Mouse (Mus musculus) lung, postnatal 0 days (tissue): ENCODE data around the gene Pdzrn3. TPM values are rescaled to one million over a fixed set of nuclear protein-coding genes. Genes with fewer than 3 reads are reported as not detected.

Source experiments
- ATAC-seq: fragments of 200-750 bp; cut with Nextera tagmentation; 2 replicates; pipeline ENCODE4 v1.8.0; 2017; ENCODE audit warnings: moderate library complexity
- DNase-seq: peaks from one replicate; pipeline ENCODE4 v3.0.0-alpha.2; 2016; ENCODE audit warnings: low spot score
- H3K27ac ChIP-seq: fragments of 300-500 bp; sonication (generic); 2 replicates; pipeline ENCODE4 v1.5.1; 2014; ENCODE audit warnings: antibody characterized with exemption, mild to moderate bottlenecking, low read length, mixed read lengths
- H3K27me3 ChIP-seq: fragments of 300-500 bp; sonication (generic); replicated peaks from 2 replicates; pipeline ENCODE4 v1.6.1; 2014; ENCODE audit warnings: low read length, mixed read lengths; ENCODE audit not compliant: insufficient read depth
- H3K36me3 ChIP-seq: fragments of 300-500 bp; sonication (generic); 2 replicates; pipeline ENCODE4 v1.6.1; 2014; ENCODE audit warnings: low read length, mixed read lengths; ENCODE audit not compliant: insufficient read depth
- H3K4me1 ChIP-seq: fragments of 300-500 bp; sonication (generic); 2 replicates; pipeline ENCODE4 v1.6.1; 2014; ENCODE audit warnings: antibody characterized with exemption, low read depth, low read length, mixed read lengths; ENCODE audit not compliant: insufficient read depth
- H3K4me2 ChIP-seq: fragments of 300-500 bp; sonication (generic); replicated peaks from 2 replicates; pipeline ENCODE4 v1.6.1; 2014; ENCODE audit warnings: low read depth, mild to moderate bottlenecking, low read length, moderate library complexity, mixed read lengths
- H3K4me3 ChIP-seq: fragments of 300-500 bp; sonication (generic); 2 replicates; pipeline ENCODE4 v1.5.1; 2014; ENCODE audit warnings: low read depth, low read length
- H3K9ac ChIP-seq: fragments of 300-500 bp; sonication (generic); replicated peaks from 2 replicates; pipeline ENCODE4 v1.6.1; 2014; ENCODE audit warnings: low read depth, mild to moderate bottlenecking
- H3K9me3 ChIP-seq: fragments of 300-500 bp; sonication (generic); 2 replicates; pipeline ENCODE4 v1.6.1; 2016; ENCODE audit warnings: low read length, mixed read lengths
- CTCF ChIP-seq: IDR thresholded peaks from 2 replicates; pipeline ENCODE4 v1.5.1; 2016; ENCODE audit warnings: antibody characterized with exemption, mild to moderate bottlenecking
- EP300 ChIP-seq: IDR thresholded peaks from 2 replicates; pipeline ENCODE4 v1.6.1; 2016; ENCODE audit warnings: antibody characterized with exemption, mild to moderate bottlenecking, control low read depth
- WGBS: fragments of 180-500 bp; shearing (Covaris S2); extraction: QIAGEN DNeasy Blood & Tissue Kit; methylation state at CpG from one replicate; pipeline ENCODE4 v1.1.7; 2014; 5-methylcytosine and 5-hydroxymethylcytosine counted together
- polyA plus RNA-seq: library from polyadenylated mRNA; unstranded; fragments of >200 nt; fragmentation: Nextera tagmentation; extraction: Ambion mirVana; gene quantifications from 2 replicates; pipeline ENCODE4 v1.2.1, GENCODE M21; 2015

Gene Pdzrn3
- polyA plus RNA-seq, 1 experiment from 2014 or later = 7.4 TPM

DNA sequence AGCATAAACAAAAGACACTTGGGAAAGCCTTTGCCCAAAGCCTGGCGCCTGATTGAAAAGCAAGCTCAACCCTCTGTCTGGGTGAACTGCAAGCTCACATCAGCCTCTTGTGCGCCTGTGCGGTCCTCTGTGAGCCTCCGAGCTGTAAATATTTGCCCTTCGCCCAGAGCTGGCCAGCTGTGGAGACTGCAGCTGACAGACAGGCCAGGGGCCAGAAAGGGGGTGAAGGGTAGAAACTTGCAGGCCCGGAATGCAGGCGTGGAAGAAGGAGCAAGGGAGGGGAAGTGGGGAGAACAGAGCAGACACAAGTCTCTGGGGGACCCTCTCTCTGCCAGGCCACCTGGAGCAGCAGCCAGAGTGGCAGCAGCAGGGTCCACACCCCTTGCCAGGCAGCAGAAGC, 3.0 kb downstream of the Pdzrn3 start:
- no peaks in the 10 kb centered on the region for H3K9me3 ChIP-seq
- no peaks in the 10 kb centered on the region for H3K27me3 ChIP-seq
- TF ChIP-seq CTCF (no peak; the same call in 1 of the 2 replicates), EP300 (peak; percentile 65)
- H3K36me3 ChIP-seq = no peaks in the 10 kb centered on the region
- H3K27ac ChIP-seq = peak overlapping the region; percentile 79
- H3K4me2 ChIP-seq = peak overlapping the region; percentile 51
- ATAC-seq (peak; percentile 81), DNase-seq (peak; percentile 91)
- 3% methylated on average over 7 of the region's 7 CpGs for whole genome bisulfite sequencing
- peaks cover 20% of the 10 kb centered on the region; the same call in 1 of the 2 replicates for H3K4me1 ChIP-seq
- peak overlapping the region; percentile 19 for H3K4me3 ChIP-seq
- H3K9ac ChIP-seq = no peak overlapping the region

DNA sequence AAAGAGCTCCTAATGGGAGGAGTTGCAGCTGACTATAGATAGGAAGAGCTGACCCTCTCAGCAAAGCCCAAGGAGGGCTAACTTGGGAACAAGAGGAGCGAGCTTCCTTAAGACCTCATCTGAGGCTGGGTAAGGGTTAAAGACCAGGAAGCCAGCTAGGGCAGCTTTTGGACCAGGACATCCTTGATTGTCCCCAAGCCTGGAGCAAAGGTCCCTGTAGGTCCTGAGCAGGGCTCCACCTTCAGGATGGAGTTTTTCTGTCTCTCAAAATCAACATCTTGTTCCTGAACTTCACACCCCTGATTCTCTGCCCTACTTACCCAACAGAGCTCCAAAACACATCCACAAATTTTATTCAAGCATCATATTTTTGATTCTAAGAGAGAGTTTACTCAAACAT, 3.5 kb downstream of the Pdzrn3 start:
- DNase-seq (peak; percentile 33), ATAC-seq (no peak)
- Histone ChIP-seq H3K36me3 (no peaks in the 10 kb centered on the region), H3K4me1 (peaks cover 20% of the 10 kb centered on the region; the same call in 1 of the 2 replicates), H3K27me3 (no peaks in the 10 kb centered on the region), H3K4me3 (no peak overlapping the region), H3K27ac (peak overlapping the region; percentile 79), H3K4me2 (peak overlapping the region; percentile 51; the same call in 1 of the 2 replicates), H3K9ac (no peak overlapping the region), H3K9me3 (no peaks in the 10 kb centered on the region)
- peak; percentile 37 for TF ChIP-seq CTCF
- TF ChIP-seq EP300 = no peak
- WGBS = 25% methylated on average over 1 of the region's 1 CpGs

GRCm38 (mm10) chr6:101372982-101373381, 4.7 kb downstream of the Pdzrn3 start:
- Histone ChIP-seq H3K9ac (no peak overlapping the region), H3K27me3 (no peaks in the 10 kb centered on the region), H3K27ac (no peak overlapping the region), H3K4me2 (no peak overlapping the region), H3K9me3 (no peaks in the 10 kb centered on the region), H3K4me3 (no peak overlapping the region), H3K36me3 (no peaks in the 10 kb centered on the region), H3K4me1 (peaks cover 19% of the 10 kb centered on the region; the same call in 1 of the 2 replicates)
- ATAC-seq (no peak), DNase-seq (no peak)
- 84% methylated on average over 5 of the region's 5 CpGs for WGBS
- no peak for TF ChIP-seq CTCF
- no peak for TF ChIP-seq EP300

- H3K36me3 ChIP-seq = no peaks in the 10 kb centered on the region
- peak overlapping the region; percentile 23; the same call in 1 of the 2 replicates for H3K27ac ChIP-seq
- no peaks in the 10 kb centered on the region for H3K9me3 ChIP-seq
- ATAC-seq = peak; percentile 87
- DNase-seq = peak; percentile 83
- TF ChIP-seq EP300 (peak; percentile 59), CTCF (peak; percentile 7; the same call in 1 of the 2 replicates)
- WGBS = 48% methylated on average over 9 of the region's 9 CpGs
- peaks cover 5% of the 10 kb centered on the region; the same call in 1 of the 2 replicates for H3K4me1 ChIP-seq
- H3K9ac ChIP-seq = no peak overlapping the region
- H3K4me3 ChIP-seq = no peak overlapping the region
- H3K27me3 ChIP-seq = no peaks in the 10 kb centered on the region
- H3K4me2 ChIP-seq = no peak overlapping the region
These were observed 10.7 kb downstream of the Pdzrn3 start for GRCm38 (mm10) chr6:101366809-101367602.

- H3K27ac ChIP-seq = peak overlapping the region; percentile 22; the same call in 1 of the 2 replicates
- H3K9me3 ChIP-seq = no peaks in the 10 kb centered on the region
- H3K4me1 ChIP-seq = peaks cover 5% of the 10 kb centered on the region; the same call in 1 of the 2 replicates
- no peaks in the 10 kb centered on the region for H3K27me3 ChIP-seq
- no peak overlapping the region for H3K4me2 ChIP-seq
- TF ChIP-seq CTCF (no peak), EP300 (no peak)
- H3K9ac ChIP-seq = no peak overlapping the region
- H3K4me3 ChIP-seq = no peak overlapping the region
- H3K36me3 ChIP-seq = no peaks in the 10 kb centered on the region
- 59% methylated on average over 6 of the region's 6 CpGs for WGBS
- no peak for DNase-seq
- no peak for ATAC-seq
These were observed 11.9 kb downstream of the Pdzrn3 start for GRCm38 (mm10) chr6:101365795-101366194.

DNA sequence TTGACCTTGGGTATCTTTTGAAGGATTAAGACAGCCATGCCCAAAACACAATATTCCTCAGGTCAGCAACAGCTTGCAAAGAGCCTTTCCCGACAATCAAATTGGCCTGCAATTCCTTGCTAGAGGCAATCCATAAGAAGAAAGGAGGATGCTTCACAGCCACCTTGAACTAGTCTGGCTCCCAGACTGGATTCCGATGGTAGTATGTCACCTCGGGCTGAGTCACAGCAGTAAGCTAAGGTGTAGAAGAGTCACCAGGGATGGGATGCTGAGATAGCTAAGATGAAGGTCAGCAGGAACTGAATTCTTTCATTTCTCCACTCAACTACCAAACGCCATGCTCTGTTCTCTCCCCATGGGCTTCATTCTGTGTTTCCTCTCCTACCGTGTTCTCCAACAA, 13.8 kb downstream of the Pdzrn3 start:
- no peaks in the 10 kb centered on the region for H3K9me3 ChIP-seq
- no peak overlapping the region for H3K4me2 ChIP-seq
- H3K36me3 ChIP-seq = no peaks in the 10 kb centered on the region
- 84% methylated on average over 5 of the region's 5 CpGs for WGBS
- no peak overlapping the region for H3K27ac ChIP-seq
- H3K27me3 ChIP-seq = no peaks in the 10 kb centered on the region
- no peak overlapping the region for H3K4me3 ChIP-seq
- no peak for TF ChIP-seq EP300
- no peak for TF ChIP-seq CTCF
- H3K4me1 ChIP-seq = peaks cover 5% of the 10 kb centered on the region; the same call in 1 of the 2 replicates
- no peak overlapping the region for H3K9ac ChIP-seq
- DNase-seq = no peak
- ATAC-seq = no peak
